Mouse (Mus musculus) midbrain, embryonic 12.5 days (tissue): ENCODE measurements around the gene Ppp1r16b. TPM values are rescaled to one million over a fixed set of nuclear protein-coding genes. Genes with fewer than 3 reads are reported as not detected.
"Not testable (repeated sequence)": the region's sequence is repeated elsewhere in the genome, so short reads cannot be mapped to it uniquely, and the experiment has no call there.

Experiments used
- ATAC-seq: fragments of 200-750 bp; cut with Nextera tagmentation; 2 replicates; pipeline ENCODE4 v1.8.0; 2017; ENCODE audit warnings: low read depth, moderate TSS enrichment, moderate library complexity; ENCODE audit not compliant: low FRiP score
- H3K27ac ChIP-seq: fragments of 300-500 bp; sonication (generic); replicated peaks from 2 replicates; pipeline ENCODE4 v1.5.1; 2016; ENCODE audit warnings: mild to moderate bottlenecking
- H3K27me3 ChIP-seq: fragments of 300-500 bp; sonication (generic); 2 replicates; pipeline ENCODE4 v1.6.1; 2016; ENCODE audit warnings: mild to moderate bottlenecking
- H3K36me3 ChIP-seq: fragments of 300-500 bp; sonication (generic); 2 replicates; pipeline ENCODE4 v1.6.1; 2016
- H3K4me1 ChIP-seq: fragments of 300-500 bp; sonication (generic); 2 replicates; pipeline ENCODE4 v1.6.1; 2016
- H3K4me2 ChIP-seq: fragments of 300-500 bp; sonication (generic); replicated peaks from 2 replicates; pipeline ENCODE4 v1.6.1; 2016; ENCODE audit warnings: mild to moderate bottlenecking, moderate library complexity
- H3K4me3 ChIP-seq: fragments of 300-500 bp; sonication (generic); 2 replicates; pipeline ENCODE4 v1.5.1; 2016; ENCODE audit warnings: mild to moderate bottlenecking
- H3K9ac ChIP-seq: fragments of 300-500 bp; sonication (generic); replicated peaks from 2 replicates; pipeline ENCODE4 v1.6.1; 2016; ENCODE audit warnings: mild to moderate bottlenecking, moderate library complexity
- H3K9me3 ChIP-seq: fragments of 300-500 bp; sonication (generic); 2 replicates; pipeline ENCODE4 v1.6.1; 2016; ENCODE audit warnings: mild to moderate bottlenecking
- WGBS: fragments of 180-500 bp; shearing (Covaris S2); methylation state at CpG from one replicate; pipeline ENCODE4 v1.1.7; 2016; 5-methylcytosine and 5-hydroxymethylcytosine counted together
- polyA plus RNA-seq: library from polyadenylated mRNA; unstranded; fragments of >200 nt; fragmentation: Nextera tagmentation; extraction: Ambion mirVana; gene quantifications from 2 replicates; pipeline ENCODE4 v1.2.1, GENCODE M21; 2016

The Ppp1r16b gene
- polyA plus RNA-seq, 1 experiment from 2014 or later = 3.5 TPM

GRCm38 (mm10) chr2:158733136-158733535, 67.9 kb downstream of the Ppp1r16b start:
- Histone ChIP-seq H3K9ac (no peak overlapping the region), H3K27ac (no peak overlapping the region), H3K27me3 (no peaks in the 10 kb centered on the region), H3K4me3 (no peak overlapping the region), H3K4me1 (no peaks in the 10 kb centered on the region), H3K36me3 (no peaks in the 10 kb centered on the region), H3K9me3 (no peaks in the 10 kb centered on the region), H3K4me2 (no peak overlapping the region)
- 76% methylated on average over 4 of the region's 4 CpGs for WGBS
- ATAC-seq = no peak

DNA sequence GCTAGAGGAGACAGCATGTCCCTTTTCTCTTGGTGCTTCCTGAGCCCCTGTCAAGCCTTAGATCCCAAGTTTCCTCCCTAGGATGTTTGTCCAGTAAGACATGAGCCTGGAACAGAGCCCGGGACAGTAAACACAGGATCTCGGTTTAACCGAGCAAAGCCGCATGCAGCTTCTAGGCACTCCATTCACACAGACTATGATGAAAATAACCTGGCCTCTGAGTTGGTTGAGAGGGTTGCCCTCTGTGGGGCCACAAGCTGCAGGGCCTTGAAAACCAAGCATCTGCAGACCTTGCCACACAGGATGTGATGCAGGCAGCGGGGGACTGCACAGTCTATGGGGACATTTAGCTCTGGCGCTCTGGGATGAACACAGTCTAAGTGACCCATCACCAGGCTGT, 68.7 kb downstream of the Ppp1r16b start:
- H3K4me2 ChIP-seq = no peak overlapping the region
- H3K9ac ChIP-seq = no peak overlapping the region
- no peaks in the 10 kb centered on the region for H3K27me3 ChIP-seq
- ATAC-seq = no peak
- H3K4me1 ChIP-seq = peaks cover 7% of the 10 kb centered on the region; the same call in 1 of the 2 replicates
- no peak overlapping the region for H3K4me3 ChIP-seq
- no peak overlapping the region for H3K27ac ChIP-seq
- WGBS = 91% methylated on average over 6 of the region's 6 CpGs
- H3K9me3 ChIP-seq = no peaks in the 10 kb centered on the region
- H3K36me3 ChIP-seq = no peaks in the 10 kb centered on the region

- no peak overlapping the region for H3K9ac ChIP-seq
- no peaks in the 10 kb centered on the region for H3K27me3 ChIP-seq
- ATAC-seq = no peak
Measured at GRCm38 (mm10) chr2:158734500-158735152, 69.4 kb downstream of the Ppp1r16b start.

DNA sequence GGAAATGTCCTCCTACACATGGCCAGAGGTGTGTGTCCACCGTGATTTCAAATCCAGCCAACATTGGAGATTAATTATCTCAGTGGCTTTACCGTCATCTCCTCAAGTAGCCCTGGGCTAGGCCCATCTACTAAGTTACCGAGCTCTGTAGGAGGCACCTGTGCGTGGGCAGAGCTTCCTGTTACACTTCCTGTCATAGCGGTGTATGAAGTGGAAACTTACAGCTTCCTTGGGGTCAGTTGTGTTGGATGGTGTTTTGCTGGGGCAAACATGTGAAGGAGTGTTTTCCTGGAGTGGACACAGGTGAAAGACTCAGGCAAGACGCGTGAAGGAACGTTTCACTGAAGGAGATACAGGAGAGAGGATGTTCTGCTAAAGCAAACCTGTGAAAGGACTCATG, 70.1 kb downstream of the Ppp1r16b start:
- Histone ChIP-seq H3K4me1 (peaks cover 10% of the 10 kb centered on the region; the same call in 1 of the 2 replicates), H3K9ac (no peak overlapping the region), H3K36me3 (no peaks in the 10 kb centered on the region), H3K9me3 (no peaks in the 10 kb centered on the region), H3K27me3 (no peaks in the 10 kb centered on the region), H3K4me2 (no peak overlapping the region), H3K27ac (no peak overlapping the region), H3K4me3 (no peak overlapping the region)
- WGBS = 93% methylated on average over 8 of the region's 8 CpGs
- ATAC-seq = no peak

More at GRCm38 (mm10) chr2:158734500-158735152, 69.4 kb downstream of the Ppp1r16b start:
- Histone ChIP-seq H3K4me3 (no peak overlapping the region), H3K27ac (no peak overlapping the region), H3K36me3 (no peaks in the 10 kb centered on the region), H3K9me3 (no peaks in the 10 kb centered on the region), H3K4me2 (no peak overlapping the region), H3K4me1 (peaks cover 10% of the 10 kb centered on the region; the same call in 1 of the 2 replicates)
- WGBS = 91% methylated on average over 7 of the region's 7 CpGs

GRCm38 (mm10) chr2:158736247-158736646, 71.0 kb downstream of the Ppp1r16b start:
- 88% methylated on average over 4 of the region's 4 CpGs for WGBS
- not testable (repeated sequence) for H3K9me3 ChIP-seq, H3K4me3 ChIP-seq, H3K36me3 ChIP-seq, H3K27ac ChIP-seq, ATAC-seq, H3K4me2 ChIP-seq, H3K9ac ChIP-seq, H3K27me3 ChIP-seq
- peaks cover 14% of the 10 kb centered on the region; the same call in 1 of the 2 replicates for H3K4me1 ChIP-seq

GRCm38 (mm10) chr2:158738591-158738990, 73.4 kb downstream of the Ppp1r16b start:
- Histone ChIP-seq H3K4me1 (peaks cover 16% of the 10 kb centered on the region; the same call in 1 of the 2 replicates), H3K9ac (no peak overlapping the region), H3K27me3 (no peaks in the 10 kb centered on the region), H3K4me3 (no peak overlapping the region), H3K4me2 (peak overlapping the region; percentile 17; the same call in 1 of the 2 replicates), H3K27ac (peak overlapping the region; percentile 49; the same call in 1 of the 2 replicates), H3K9me3 (no peaks in the 10 kb centered on the region), H3K36me3 (no peaks in the 10 kb centered on the region)
- ATAC-seq = peak; percentile 53
- 43% methylated on average over 11 of the region's 11 CpGs for WGBS

DNA sequence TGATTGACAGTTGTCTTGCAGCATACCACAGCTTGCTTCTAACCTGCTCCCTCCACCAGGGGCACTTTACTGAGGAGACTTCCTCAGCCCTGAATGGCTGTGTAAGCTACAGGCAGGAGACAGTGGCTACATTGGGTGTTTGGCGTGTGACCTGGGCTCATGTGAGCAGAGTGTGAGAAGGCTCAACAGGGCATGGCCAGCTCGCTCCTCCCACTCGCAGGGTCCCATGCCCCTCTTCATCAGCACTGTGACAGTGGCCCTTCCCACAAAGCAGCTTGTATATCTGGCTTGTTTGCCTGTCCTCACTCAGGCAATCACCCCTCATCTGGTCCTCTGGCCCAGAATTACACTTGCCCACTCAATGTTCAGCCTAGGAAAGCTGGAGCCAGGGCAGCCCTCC, 73.9 kb downstream of the Ppp1r16b start:
- Histone ChIP-seq H3K27me3 (no peaks in the 10 kb centered on the region), H3K9ac (no peak overlapping the region), H3K36me3 (no peaks in the 10 kb centered on the region), H3K9me3 (no peaks in the 10 kb centered on the region), H3K27ac (0 out of 2 replicates have a peak overlapping the region, but pooled peaks have one; percentile 30), H3K4me2 (no peak overlapping the region), H3K4me3 (no peak overlapping the region), H3K4me1 (peaks cover 16% of the 10 kb centered on the region; the same call in 1 of the 2 replicates)
- WGBS = 80% methylated on average over 3 of the region's 3 CpGs
- ATAC-seq = peak; percentile 20; the same call in 1 of the 2 replicates

GRCm38 (mm10) chr2:158741011-158741501, 75.9 kb downstream of the Ppp1r16b start:
- no peak overlapping the region for H3K9ac ChIP-seq
- peaks cover 19% of the 10 kb centered on the region; the same call in 1 of the 2 replicates for H3K4me1 ChIP-seq
- H3K27ac ChIP-seq = 0 out of 2 replicates have a peak overlapping the region, but pooled peaks have one; percentile 7
- H3K27me3 ChIP-seq = no peaks in the 10 kb centered on the region
- H3K36me3 ChIP-seq = no peaks in the 10 kb centered on the region
- no peaks in the 10 kb centered on the region for H3K9me3 ChIP-seq
- no peak overlapping the region for H3K4me2 ChIP-seq
- ATAC-seq = peak; percentile 52
- no peak overlapping the region for H3K4me3 ChIP-seq
- WGBS = 53% methylated on average over 9 of the region's 9 CpGs

DNA sequence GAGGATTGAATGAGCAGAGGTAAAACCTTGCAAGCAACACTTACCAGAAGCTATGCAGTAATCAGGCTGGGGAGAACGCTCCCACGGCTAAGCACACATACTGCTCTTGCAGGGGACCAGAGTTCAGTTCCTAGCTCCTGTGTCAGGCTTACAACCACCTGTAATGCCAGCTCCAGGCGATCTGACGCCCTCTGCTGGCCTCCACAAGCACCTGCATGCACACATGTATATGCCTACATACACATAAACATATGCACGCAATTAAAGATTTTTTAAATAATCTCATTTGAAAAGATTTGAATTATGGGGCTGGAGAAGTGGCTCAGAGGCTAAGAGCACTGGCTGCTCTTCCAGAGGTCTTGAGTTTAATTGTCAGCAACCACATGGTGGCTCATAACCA, 77.2 kb downstream of the Ppp1r16b start:
- H3K4me2 ChIP-seq = no peak overlapping the region
- H3K36me3 ChIP-seq = no peaks in the 10 kb centered on the region
- H3K9ac ChIP-seq = no peak overlapping the region
- no peak overlapping the region for H3K27ac ChIP-seq
- H3K4me3 ChIP-seq = no peak overlapping the region
- H3K9me3 ChIP-seq = no peaks in the 10 kb centered on the region
- WGBS = 72% methylated on average over 5 of the region's 5 CpGs
- no peak for ATAC-seq
- no peaks in the 10 kb centered on the region for H3K27me3 ChIP-seq
- peaks cover 19% of the 10 kb centered on the region; the same call in 1 of the 2 replicates for H3K4me1 ChIP-seq

DNA sequence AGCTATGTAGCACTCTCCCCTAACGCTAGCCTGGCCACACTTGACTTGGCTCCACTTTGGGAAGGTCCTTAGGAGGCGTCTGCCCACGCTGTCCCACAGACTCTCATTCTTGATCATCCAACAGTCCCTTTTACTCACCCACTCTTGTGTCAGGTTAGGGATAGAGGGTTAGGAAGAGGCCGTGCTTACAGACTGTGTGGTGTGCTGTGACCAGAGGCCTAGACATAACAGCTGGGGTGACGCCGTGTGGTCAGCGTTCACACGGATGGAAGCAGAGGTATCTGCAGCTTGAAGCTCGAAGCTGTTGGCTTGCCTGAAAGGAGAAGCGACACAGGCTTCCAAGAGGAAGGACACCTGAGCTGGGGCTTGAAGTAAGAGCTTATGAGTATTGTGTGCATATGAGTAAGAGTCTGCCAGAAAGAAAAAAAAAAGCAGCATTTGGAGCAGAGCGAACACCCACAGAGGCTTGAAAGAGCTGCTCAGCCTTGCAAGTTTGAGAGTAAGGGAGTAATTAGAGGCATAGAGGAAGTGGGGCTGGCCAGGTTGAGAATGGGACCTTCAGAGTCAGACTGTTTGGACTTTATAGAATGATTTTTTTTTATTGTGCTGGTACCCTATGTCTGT, 78.4 kb downstream of the Ppp1r16b start:
- H3K9me3 ChIP-seq = no peaks in the 10 kb centered on the region
- H3K36me3 ChIP-seq = no peaks in the 10 kb centered on the region
- no peak overlapping the region for H3K4me3 ChIP-seq
- no peak for ATAC-seq
- no peak overlapping the region for H3K27ac ChIP-seq
- H3K4me1 ChIP-seq = peaks cover 14% of the 10 kb centered on the region; the same call in 1 of the 2 replicates
- no peak overlapping the region for H3K4me2 ChIP-seq
- H3K27me3 ChIP-seq = no peaks in the 10 kb centered on the region
- H3K9ac ChIP-seq = no peak overlapping the region
- WGBS = 88% methylated on average over 11 of the region's 11 CpGs

DNA sequence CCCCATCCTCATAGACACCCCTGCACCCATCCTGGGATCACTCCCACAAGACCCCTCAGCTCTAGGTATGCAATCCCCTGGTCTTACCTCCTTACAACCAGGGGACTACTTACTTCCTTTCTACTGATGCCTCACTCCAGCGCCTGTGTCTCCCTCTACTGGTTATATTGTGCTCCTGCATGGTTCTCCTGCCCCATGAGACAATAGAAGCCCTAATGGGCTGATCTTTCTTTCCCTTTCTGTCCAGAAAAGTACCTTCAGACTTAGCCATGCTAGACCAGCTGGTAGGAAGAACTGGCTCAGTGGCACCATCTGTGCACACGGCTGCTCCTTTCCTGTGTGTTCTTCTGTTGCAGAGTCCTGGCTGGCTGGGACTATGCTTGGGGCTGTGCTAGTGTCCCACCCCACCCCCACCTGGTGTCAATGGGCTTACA, 79.9 kb downstream of the Ppp1r16b start:
- H3K27ac ChIP-seq = no peak overlapping the region
- no peaks in the 10 kb centered on the region for H3K36me3 ChIP-seq
- WGBS = 17% methylated on average over 2 of the region's 2 CpGs

DNA sequence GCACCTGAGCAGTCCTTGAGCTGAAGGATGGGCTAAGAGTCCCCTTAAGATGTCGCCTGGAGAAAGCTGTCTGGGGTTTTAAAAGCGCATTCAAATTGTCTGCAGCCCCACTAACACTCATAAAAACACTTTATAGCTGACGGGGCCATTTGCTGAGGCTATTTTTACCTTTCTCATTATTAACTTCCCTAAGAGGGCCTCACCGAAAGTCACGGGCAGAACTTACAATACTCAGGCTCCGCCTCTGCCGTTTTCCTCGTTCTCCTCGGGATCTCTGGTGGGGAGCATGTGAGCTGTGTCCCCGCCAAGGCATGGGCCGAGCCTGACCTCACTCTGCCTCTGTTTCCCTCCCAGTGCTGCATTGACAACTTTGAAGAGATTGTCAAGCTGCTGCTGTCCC, 81.0 kb downstream of the Ppp1r16b start:
- WGBS = 80% methylated on average over 11 of the region's 11 CpGs

More for the DNA sequence above, 79.9 kb downstream of the Ppp1r16b start:
- H3K9ac ChIP-seq = no peak overlapping the region
- no peaks in the 10 kb centered on the region for H3K9me3 ChIP-seq
- 0 out of 2 replicates have a peak, but pooled peaks cover 9% of the 10 kb centered on the region for H3K4me1 ChIP-seq
- H3K4me2 ChIP-seq = no peak overlapping the region
- no peaks in the 10 kb centered on the region for H3K27me3 ChIP-seq
- peak; percentile 23; the same call in 1 of the 2 replicates for ATAC-seq
- H3K4me3 ChIP-seq = no peak overlapping the region

More for the DNA sequence above, 81.0 kb downstream of the Ppp1r16b start:
- Histone ChIP-seq H3K9me3 (no peaks in the 10 kb centered on the region), H3K27me3 (no peaks in the 10 kb centered on the region), H3K36me3 (no peaks in the 10 kb centered on the region), H3K4me1 (0 out of 2 replicates have a peak, but pooled peaks cover 5% of the 10 kb centered on the region), H3K4me2 (no peak overlapping the region), H3K4me3 (no peak overlapping the region), H3K27ac (no peak overlapping the region), H3K9ac (no peak overlapping the region)
- no peak for ATAC-seq
